Mouse (Mus musculus) CD4-positive naive resting alpha-beta T cell, adult 57 days (primary cell): Measurements from ENCODE around the gene Mum1. TPM values are rescaled to one million over a fixed set of nuclear protein-coding genes. Genes with fewer than 3 reads are reported as not detected.

Experiments
- total RNA-seq: library from RNA; stranded (reverse); gene quantifications from one replicate; pipeline ENCODE4 v1.2.4, GENCODE M21; 2023

The Mum1 gene
- total RNA-seq: 75.4 TPM

GRCm38 (mm10) chr10:80226416-80227165, at the start of gene Mum1:
TSS of gene Mum1 (plus strand) at chr10:80226434.

GRCm38 (mm10) chr10:80179068-80180051, 46.9 kb upstream of the Mum1 start, which contains the start of gene Efna2:
TSS of gene Efna2 (plus strand) at chr10:80179482.

GRCm38 (mm10) chr10:80248971-80249640, 22.9 kb downstream of the Mum1 start, which contains the start of gene Ndufs7:
TSS of gene Ndufs7 (plus strand) at chr10:80249121.

GRCm38 (mm10) chr10:80260642-80261584, 34.7 kb downstream of the Mum1 start, which contains the start of the genes Gamt and Dazap1:
TSS of gene Gamt (minus strand) at chr10:80261012.
TSS of gene Dazap1 (plus strand) at chr10:80261486.

GRCm38 (mm10) chr10:80292251-80293146, 66.3 kb downstream of the Mum1 start, which contains the start of gene Rps15:
TSS of gene Rps15 (plus strand) at chr10:80292453.

Other genes starting within 250 kb of the Mum1 start
- gene Tmem259, start 242.1 kb upstream of the Mum1 start, total RNA-seq: 158 TPM
- gene Cnn2, start 237.8 kb upstream of the Mum1 start, total RNA-seq: 442 TPM
- gene Abca7, start 229.9 kb upstream of the Mum1 start, total RNA-seq: 80.3 TPM
- 901 TPM for gene Arhgap45, start 209.8 kb upstream of the Mum1 start, total RNA-seq
- gene Polr2e, start 186.6 kb upstream of the Mum1 start, total RNA-seq: 75.3 TPM
- 154 TPM for gene Gpx4, start 179.3 kb upstream of the Mum1 start, total RNA-seq
- gene Sbno2, start 120.9 kb upstream of the Mum1 start, total RNA-seq: 103 TPM
- gene Stk11, start 110.6 kb upstream of the Mum1 start, total RNA-seq: 140 TPM
- gene Atp5d, start 87.8 kb upstream of the Mum1 start, total RNA-seq: 168 TPM
- 38.2 TPM for gene Cbarp, start 85.6 kb upstream of the Mum1 start, total RNA-seq
- gene Midn, start 78.2 kb upstream of the Mum1 start, total RNA-seq: 101 TPM
- 178 TPM for gene Cirbp, start 60.4 kb upstream of the Mum1 start, total RNA-seq
- 11.6 TPM for gene 1600002K03Rik, start 53.5 kb upstream of the Mum1 start, total RNA-seq
- gene Efna2, start 47.0 kb upstream of the Mum1 start, total RNA-seq: 0.35 TPM
- 95.8 TPM for gene Ndufs7, start 22.7 kb downstream of the Mum1 start, total RNA-seq
- gene Gamt, start 34.6 kb downstream of the Mum1 start, total RNA-seq: not detected
- 170 TPM for gene Dazap1, start 35.1 kb downstream of the Mum1 start, total RNA-seq
- gene Rps15, start 66.0 kb downstream of the Mum1 start, total RNA-seq: 3,730 TPM
- not detected for gene Apc2, start 69.5 kb downstream of the Mum1 start, total RNA-seq
- gene 2310011J03Rik, start 94.1 kb downstream of the Mum1 start, total RNA-seq: 26.2 TPM
- 1.5 TPM for gene Pcsk4, start 103.1 kb downstream of the Mum1 start, total RNA-seq
- not detected for gene Reep6, start 103.5 kb downstream of the Mum1 start, total RNA-seq
- not detected for gene Adamtsl5, start 122.0 kb downstream of the Mum1 start, total RNA-seq
- gene Plk5, start 130.0 kb downstream of the Mum1 start, total RNA-seq: not detected
- 10.8 TPM for gene Mex3d, start 161.2 kb downstream of the Mum1 start, total RNA-seq
- gene Mbd3, start 173.1 kb downstream of the Mum1 start, total RNA-seq: 108 TPM
- gene Uqcr11, start 180.4 kb downstream of the Mum1 start, total RNA-seq: 54.4 TPM
- gene Tcf3, start 207.2 kb downstream of the Mum1 start, total RNA-seq: 94.2 TPM